Mouse (Mus musculus): ENCODE data around the gene Lrrc57. TPM values are rescaled to one million over a fixed set of nuclear protein-coding genes. Genes with fewer than 3 reads are reported as not detected.

The Lrrc57 gene
- total RNA-seq, 2 experiments from 2014 or later, result 32.3 to 34.4 TPM

Other genes starting within 250 kb of the Lrrc57 start
- 10 to 100 TPM; 11.0 to 11.1 TPM for gene Ganc, start 205.6 kb downstream of the Lrrc57 start, total RNA-seq (2021)
- 10 to 100 TPM; 41.2 to 43.8 TPM for gene Tmem87a, start 205.4 kb downstream of the Lrrc57 start, total RNA-seq (2021)
- 10 to 100 TPM; 19.2 to 22.5 TPM for gene Capn3, start 153.5 kb downstream of the Lrrc57 start, total RNA-seq (2021)
- 100 to 1,000 TPM; 157 to 163 TPM for gene Zfp106, start 45.7 kb downstream of the Lrrc57 start, total RNA-seq (2021)
- 10 to 100 TPM; 19.2 to 25.1 TPM for gene Snap23, start 41.8 kb downstream of the Lrrc57 start, total RNA-seq (2021)
- 10 to 100 TPM; 13.2 to 14.0 TPM for gene Haus2, start 137 bp downstream of the Lrrc57 start, total RNA-seq (2021)
- gene Stard9, start 19.6 kb upstream of the Lrrc57 start, total RNA-seq (2021), result 1 to 10 TPM; 8.4 to 9.0 TPM
- gene Cdan1, start 240.6 kb upstream of the Lrrc57 start, total RNA-seq (2021), result 10 to 100 TPM; 23.7 to 25.4 TPM
- gene Ttbk2, start 241.1 kb upstream of the Lrrc57 start, total RNA-seq (2021), result 10 to 100 TPM; 69.6 to 72.2 TPM